Comparison of ENCODE assay signal across 19 mouse cellular contexts in genomic region chr1:186171691-186172090, GRCm38 (mm10).
"Had no signal": no experiment of that assay in that cellular context is flagged by ENCODE, and none has a peak within 500 bp of the region (broad histone marks: within the 10 kb centered on the region; RNA-seq: fewer than 3 reads in every experiment).

No protein-coding gene starts in this region.

- H3K27ac ChIP-seq: midbrain, embryonic 10.5 days; midbrain, embryonic 12.5 days; neural tube, embryonic 13.5 days; neural tube, embryonic 15.5 days had no signal

- H3K9me3 ChIP-seq: midbrain, embryonic 10.5 days; neural tube, embryonic 13.5 days; neural tube, embryonic 15.5 days had no signal

- H3K4me2 ChIP-seq: lung, embryonic 14.5 days; midbrain, embryonic 12.5 days; neural tube, embryonic 13.5 days; neural tube, embryonic 15.5 days had no signal

- H3K27me3 ChIP-seq: midbrain, embryonic 12.5 days; neural tube, embryonic 13.5 days; neural tube, embryonic 15.5 days had no signal

- H3K9ac ChIP-seq: lung, embryonic 14.5 days; midbrain, embryonic 12.5 days; neural tube, embryonic 13.5 days; neural tube, embryonic 15.5 days had no signal

- DNase-seq: lung, adult 18-20 months; lung, embryonic 14.5 days; lung, postnatal 10 days; lung, postnatal 4 days; midbrain, embryonic 14.5 days; retina, postnatal 1 day; right cerebral cortex, adult 18-20 months; right cerebral cortex, postnatal 25 days; right cerebral cortex, postnatal 4 days; spleen, adult 18-20 months; thymus, adult 18-20 months; thymus, postnatal 14 days; thymus, postnatal 36 days had no signal

- H3K4me3 ChIP-seq: midbrain, embryonic 10.5 days; midbrain, embryonic 12.5 days; myocyte; neural tube, embryonic 13.5 days; neural tube, embryonic 15.5 days had no signal

- H3K4me1 ChIP-seq: midbrain, embryonic 10.5 days; midbrain, embryonic 12.5 days; neural tube, embryonic 13.5 days; neural tube, embryonic 15.5 days had no signal

- H3K36me3 ChIP-seq: midbrain, embryonic 10.5 days; midbrain, embryonic 12.5 days; neural tube, embryonic 13.5 days; neural tube, embryonic 15.5 days had no signal

- ATAC-seq: midbrain, embryonic 16.5 days had no signal
